8 mouse cellular contexts compared by ENCODE assay signal in the genomic region with DNA sequence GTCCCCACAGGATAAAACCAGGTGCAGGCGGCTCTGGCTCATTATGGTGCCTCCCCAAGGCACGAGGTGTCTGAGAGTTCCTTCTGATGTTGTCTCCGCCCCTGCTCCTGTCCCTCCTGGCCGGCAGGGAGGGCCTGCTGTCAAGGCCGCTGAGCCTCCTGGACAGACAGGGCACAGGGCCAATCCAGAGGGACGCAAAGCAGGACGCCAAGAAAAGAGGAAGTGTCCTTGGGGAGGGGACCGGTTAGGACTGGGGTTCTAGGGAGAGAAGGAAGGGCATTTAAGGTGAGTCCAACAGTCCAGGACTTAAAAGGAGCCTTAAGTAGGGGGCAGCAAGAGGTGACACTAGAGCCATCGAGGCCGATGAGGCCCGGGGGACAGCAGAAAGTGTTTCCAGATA. TPM values are rescaled to one million over a fixed set of nuclear protein-coding genes. Genes with fewer than 3 reads are reported as not detected.
DNase-seq lines count a peak whose midpoint lies in the region; ATAC-seq lines count a peak whose summit lies in the region.
"Had no signal": no experiment of that assay in that cellular context is flagged by ENCODE, and none has a peak within 500 bp of the region (broad histone marks: within the 10 kb centered on the region; RNA-seq: fewer than 3 reads in every experiment).

No protein-coding gene starts in this region.

- peaks cover 52% of the 10 kb centered on the region for H3K4me1 ChIP-seq in megakaryocyte, embryonic 14.5 days

- intact Hi-C loops in heart, postnatal 25 days (cut with DNase I): loop anchor here (2.0 to 5.0 kb wide), 2 partner anchors 29 to 39 kb away; partner anchors contain the start of genes Ighmbp2 and Mrpl21

- ATAC-seq in common myeloid progenitor, adult 5-6 weeks (replicated peaks; ENCODE audit: low read depth, poor library complexity, severe bottlenecking): peak; percentile 43

- peaks cover under 1% of the 10 kb centered on the region for H3K36me3 ChIP-seq in megakaryocyte, embryonic 14.5 days (replicated peaks; ENCODE audit: low read length)
- H3K36me3 ChIP-seq: embryonic facial prominence, embryonic 12.5 days had no signal

- no peaks in the 10 kb centered on the region for H3K9me3 ChIP-seq in megakaryocyte, embryonic 14.5 days
- H3K9me3 ChIP-seq: embryonic facial prominence, embryonic 12.5 days had no signal

- no peaks in the 10 kb centered on the region for H3K27me3 ChIP-seq in megakaryocyte, embryonic 14.5 days (replicated peaks)

- peak; percentile 82 for DNase-seq in urinary bladder, postnatal 14 days (ENCODE audit: low spot score)
- DNase-seq in urinary bladder, postnatal 10 days (ENCODE audit: low spot score): no peak
- peak; percentile 69 for DNase-seq in heart, postnatal 25 days (ENCODE audit: low spot score)
- DNase-seq in kidney, postnatal 4 days: peak; percentile 86 to 92
- peak; percentile 90 for DNase-seq in testis, postnatal 10 days (ENCODE audit: low spot score)

- H3K4me3 ChIP-seq in megakaryocyte, embryonic 14.5 days (replicated peaks): peak overlapping the region; percentile 97

RNA-seq across cellular contexts. Expression of gene Cpt1a, which starts 0.5 kb away (rescaled TPM):
- 46.3 and 51.3 TPM in 2 replicates for total RNA-seq in common myeloid progenitor, adult 5-6 weeks (2017)
- 10 to 100 TPM; 60.2 to 60.5 TPM for total RNA-seq in heart, postnatal 25 days (2021)
- 5.2 and 6.7 TPM in 2 replicates for polyA plus RNA-seq in megakaryocyte, embryonic 14.5 days (2012; ENCODE audit: insufficient read depth, low replicate concordance)

RNA-seq across cellular contexts. Expression of gene Ighmbp2, which starts 38.8 kb away (rescaled TPM):
- total RNA-seq in common myeloid progenitor, adult 5-6 weeks (2017): 4.8 TPM in 2 replicates
- 1 to 10 TPM; 2.4 to 2.8 TPM for total RNA-seq in heart, postnatal 25 days (2021)
- polyA plus RNA-seq in megakaryocyte, embryonic 14.5 days (2012; ENCODE audit: insufficient read depth, low replicate concordance): 0.64 and 7.2 TPM in 2 replicates

RNA-seq across cellular contexts. Expression of gene Mrpl21, which starts 38.9 kb away (rescaled TPM):
- total RNA-seq in common myeloid progenitor, adult 5-6 weeks (2017): 83.3 and 100 TPM in 2 replicates
- total RNA-seq in heart, postnatal 25 days (2021): 10 to 100 TPM; 93.9 to 96.1 TPM
- 8.9 and 14.9 TPM in 2 replicates for polyA plus RNA-seq in megakaryocyte, embryonic 14.5 days (2012; ENCODE audit: insufficient read depth, low replicate concordance)
